Mouse (Mus musculus): ENCODE measurements around the gene Timp3.
A peak's percentile ranks its signal among the peaks of the same experiment; 100 is the strongest.

The Timp3 gene

DNA sequence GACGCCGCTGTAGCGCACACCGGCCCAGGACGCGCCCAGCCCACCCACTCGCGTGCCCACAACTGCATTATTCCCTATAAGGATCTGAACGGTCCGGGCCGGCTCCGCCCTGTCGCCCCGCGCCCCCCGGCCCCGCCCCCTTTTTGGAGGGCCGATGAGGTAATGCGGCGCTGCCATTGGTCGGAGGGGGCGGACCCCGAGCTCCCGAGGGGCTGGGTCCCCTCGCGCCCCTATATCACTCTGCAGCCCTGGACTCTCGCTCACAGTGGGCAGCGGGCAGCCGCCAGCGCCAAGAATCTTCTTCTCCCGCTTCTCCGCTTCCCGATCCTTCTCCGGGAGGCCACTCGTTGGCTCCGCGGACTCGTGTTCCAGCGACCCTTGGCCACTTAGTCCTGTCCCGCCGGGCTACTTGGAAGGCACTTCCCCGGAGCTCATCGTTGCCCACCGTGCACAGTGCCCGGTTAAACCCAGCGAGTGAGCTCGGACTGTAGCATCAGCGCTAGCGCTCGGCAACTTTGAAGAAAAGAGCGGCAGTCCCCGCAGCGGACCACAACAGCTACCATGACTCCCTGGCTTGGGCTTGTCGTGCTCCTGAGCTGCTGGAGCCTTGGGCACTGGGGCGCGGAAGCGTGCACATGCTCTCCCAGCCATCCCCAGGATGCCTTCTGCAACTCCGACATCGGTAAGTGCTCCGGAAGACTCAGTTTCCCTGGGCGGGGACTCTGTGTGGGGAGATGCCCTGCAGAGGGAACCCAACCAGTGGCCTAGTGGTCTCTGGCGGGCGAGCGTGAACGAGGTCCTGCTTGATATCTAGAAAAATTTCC, at the start of gene Timp3:
Gene Timp3 (plus strand): TSS at position 80 of the 824 bp plus-strand sequence.
- DNase-seq (ENCODE audit: inconsistent ontology term) = peak; percentile 96

DNA sequence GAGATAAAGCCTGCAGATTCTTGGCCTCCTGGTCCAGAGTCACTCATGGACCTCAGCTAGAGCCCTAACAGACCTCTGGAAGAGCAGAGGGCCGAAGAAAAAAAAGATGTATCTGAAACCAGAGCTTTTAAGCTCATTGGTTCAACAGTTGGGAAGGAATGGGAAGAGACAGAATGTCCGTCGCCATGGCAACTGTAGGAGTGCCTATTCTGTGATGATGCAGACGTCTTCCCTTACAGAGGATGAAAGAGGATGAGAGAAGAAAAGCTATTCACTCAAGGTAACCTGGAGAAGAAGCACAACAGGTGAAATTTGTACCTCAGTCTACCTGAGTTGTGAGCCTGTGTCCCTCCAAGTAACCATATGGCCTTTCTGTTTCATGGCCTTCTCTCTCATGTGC, 44.0 kb upstream of the Timp3 start:
- no peak for DNase-seq (ENCODE audit: inconsistent ontology term)

DNA sequence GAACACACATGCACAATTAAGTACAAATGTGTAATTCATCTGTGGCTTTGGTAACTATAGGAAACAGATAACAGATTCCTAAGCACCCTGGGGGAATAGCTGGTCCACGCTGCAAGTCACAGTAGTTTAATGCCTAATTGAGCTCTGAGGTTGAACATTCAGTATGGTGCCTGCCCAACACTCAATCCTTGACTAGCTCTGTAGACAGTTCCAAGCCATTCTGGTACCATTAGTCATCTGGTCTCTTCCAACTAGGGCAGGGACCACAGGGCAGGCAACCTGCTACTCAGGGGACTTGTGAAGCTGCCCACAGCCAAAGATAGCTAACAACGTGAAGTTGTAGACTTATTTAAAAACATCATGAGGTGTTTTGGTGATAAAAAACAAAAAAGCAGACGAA, 43.1 kb upstream of the Timp3 start:
- peak; percentile 41 for DNase-seq (ENCODE audit: inconsistent ontology term)

DNA sequence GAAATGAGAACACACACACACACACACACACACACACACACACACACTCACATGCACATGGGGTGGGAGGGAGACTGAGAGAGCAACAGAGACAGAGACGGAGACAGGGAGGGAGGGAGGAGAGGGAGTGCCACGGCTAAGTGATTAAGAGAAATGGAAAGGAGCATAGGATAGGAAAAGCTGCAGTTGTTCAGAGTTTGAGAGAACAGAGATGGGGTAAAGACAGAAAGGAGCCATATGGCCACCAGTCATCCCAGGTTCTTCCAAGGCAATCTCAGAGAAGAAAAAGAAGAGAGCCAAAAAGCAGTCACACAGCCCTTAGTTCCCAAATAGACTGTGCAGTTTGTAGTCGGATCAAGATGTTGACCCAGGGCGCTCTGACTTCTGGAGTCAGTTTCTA, 42.1 kb upstream of the Timp3 start:
- no peak for DNase-seq (ENCODE audit: inconsistent ontology term)

DNA sequence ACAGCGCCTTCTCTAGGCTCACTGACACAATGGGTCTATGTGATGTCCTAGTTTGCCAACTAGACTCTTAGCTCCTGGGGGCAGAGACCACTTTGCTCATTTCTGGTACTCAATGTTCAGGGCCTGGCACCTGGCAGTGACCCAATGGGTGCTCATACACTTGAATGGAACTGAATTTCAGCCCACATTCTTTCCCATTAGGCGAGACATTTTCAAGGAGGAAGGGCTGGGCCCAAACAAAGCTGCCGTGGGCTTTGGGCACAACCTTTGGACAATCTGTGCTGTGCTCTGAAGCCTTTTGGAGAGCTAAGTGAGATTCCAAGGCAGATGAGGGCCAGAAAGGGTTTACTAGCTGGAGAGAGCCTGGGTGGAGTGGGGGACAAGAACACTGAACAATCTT, 41.2 kb upstream of the Timp3 start:
- no peak for DNase-seq (ENCODE audit: inconsistent ontology term)

DNA sequence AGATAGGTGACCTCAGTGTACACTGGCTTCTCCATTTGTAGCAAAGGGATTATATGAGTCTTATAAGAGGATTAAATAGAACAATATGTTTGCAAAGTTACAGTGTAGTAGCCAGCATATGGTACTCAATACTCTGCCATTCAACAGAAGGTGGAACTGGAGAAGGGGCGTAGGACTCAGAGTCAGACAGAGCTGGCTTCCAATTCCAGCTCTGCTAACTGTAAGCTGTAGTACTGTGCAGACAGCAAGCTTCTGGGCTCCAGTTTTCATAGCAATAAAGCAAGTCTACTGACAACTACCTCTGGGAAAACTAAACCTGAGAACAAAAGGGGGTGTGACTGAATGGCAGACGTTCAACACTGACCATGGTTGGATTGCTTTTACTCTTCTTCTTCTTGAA, 38.4 kb upstream of the Timp3 start:
- no peak for DNase-seq (ENCODE audit: inconsistent ontology term)

DNA sequence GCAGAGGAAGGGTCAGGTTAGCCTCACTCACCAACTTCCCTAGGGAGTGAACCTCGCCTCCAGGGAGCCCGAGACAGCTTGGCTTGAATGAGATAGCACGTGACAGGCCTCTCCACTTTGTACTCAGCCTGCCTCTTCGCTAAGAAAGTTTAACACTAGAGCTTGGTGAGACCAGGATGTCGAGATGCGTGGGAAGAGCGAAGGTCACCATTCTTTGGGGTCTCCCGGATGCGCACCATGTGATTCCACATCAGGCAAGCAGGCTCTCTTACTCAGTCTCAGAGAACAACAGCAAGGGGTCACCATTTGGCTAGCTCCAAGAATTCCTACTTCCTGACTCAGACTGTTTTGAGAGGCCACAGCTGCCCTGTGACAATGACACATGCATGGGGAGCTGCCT, 35.6 kb upstream of the Timp3 start:
- peak; percentile 74 for DNase-seq (ENCODE audit: inconsistent ontology term)

DNA sequence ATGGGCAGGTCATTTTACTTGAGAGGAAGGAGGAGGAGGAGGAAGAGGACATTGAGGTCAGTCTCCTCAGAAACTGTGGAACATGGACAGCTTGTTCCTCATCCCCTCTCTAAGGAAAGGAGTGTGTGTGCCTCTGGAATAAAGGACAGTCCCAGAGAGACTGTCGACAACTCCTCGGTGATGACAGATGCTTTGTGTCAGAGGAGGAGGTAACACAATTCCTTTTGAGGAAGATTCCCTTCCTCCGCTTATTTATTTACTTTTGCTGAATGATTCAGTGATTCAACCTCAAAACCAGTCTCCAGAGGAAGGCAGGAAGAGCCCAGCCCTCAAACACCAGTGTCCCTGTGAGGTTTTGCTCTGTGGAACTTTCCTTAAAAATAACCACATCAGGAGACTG, 29.9 kb upstream of the Timp3 start:
- no peak for DNase-seq (ENCODE audit: inconsistent ontology term)

DNA sequence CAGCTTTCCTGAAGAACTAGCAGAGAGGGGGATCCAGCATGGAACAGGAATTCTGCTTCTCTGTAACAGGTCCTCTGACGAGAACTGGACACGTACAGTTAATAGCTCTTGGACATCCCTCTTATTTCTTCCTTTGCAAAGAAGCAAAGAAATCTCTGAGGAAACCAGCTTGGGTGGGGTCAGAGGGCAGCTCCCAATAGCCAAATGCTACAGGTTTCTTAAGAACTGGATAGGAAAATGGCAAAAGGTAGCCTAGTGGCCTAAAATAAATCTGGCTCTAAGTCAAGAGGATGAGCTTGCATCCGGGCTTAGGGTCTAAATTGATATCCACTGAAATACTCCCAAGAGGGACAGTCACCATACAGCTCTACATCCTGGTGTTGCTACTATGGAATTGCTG, 27.3 kb upstream of the Timp3 start:
- no peak for DNase-seq (ENCODE audit: inconsistent ontology term)

DNA sequence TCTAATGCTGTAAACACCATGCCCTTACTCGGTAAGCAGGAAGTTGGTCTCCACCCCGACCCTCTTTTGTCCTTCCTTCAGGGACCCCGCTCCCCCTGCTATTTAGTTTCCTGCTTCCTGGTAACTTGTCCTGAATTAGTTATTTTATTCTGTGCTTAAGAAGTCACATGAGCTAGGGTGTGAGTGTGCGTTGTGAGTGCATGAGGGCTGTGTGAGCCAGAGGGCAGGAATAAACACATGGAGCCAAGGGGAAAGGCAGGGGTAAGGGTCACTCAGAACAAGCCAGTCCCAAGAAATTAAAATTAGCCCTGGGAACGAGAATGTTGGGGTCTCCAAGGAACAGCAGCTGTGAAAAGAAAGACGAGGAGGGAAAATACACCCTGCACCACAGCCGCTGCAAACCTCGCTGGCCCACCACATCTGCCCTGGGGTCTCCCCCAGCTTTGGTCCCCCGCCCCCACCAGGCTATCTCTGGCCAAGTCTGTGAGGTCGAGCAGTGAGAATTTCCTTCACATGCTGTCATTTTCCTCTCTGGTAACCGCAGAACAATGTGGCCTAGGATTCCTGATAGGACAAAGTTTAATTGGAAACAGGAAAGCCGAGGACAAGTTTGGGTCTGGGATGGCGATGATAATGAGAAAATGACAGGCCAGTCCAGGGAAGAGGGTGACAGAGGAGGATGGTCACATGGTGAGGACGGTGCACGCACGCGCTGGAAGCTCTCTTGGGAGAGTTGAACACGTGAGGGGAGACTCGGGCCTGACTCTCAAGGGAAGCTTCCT, 26.6 kb upstream of the Timp3 start:
- DNase-seq (ENCODE audit: inconsistent ontology term) = peak; percentile 38

DNA sequence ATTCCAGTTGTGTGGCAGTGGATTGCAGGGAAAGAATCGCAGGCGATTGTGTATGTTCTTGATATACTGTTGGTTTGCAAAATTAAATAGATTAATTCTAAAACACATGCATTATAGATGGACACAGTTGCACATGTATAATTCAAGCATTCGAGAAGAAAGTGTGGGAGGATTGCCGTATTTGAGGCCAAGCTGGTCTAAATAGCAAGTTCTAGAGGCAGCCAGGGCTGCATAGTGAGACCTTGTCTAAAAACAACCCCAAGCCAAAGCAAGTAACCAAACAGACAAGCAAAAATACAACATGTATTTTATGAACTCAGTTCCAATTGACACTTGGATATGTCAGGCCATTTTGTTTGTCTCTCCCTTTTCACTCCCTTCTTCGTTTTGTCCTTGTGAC, 24.6 kb upstream of the Timp3 start:
- DNase-seq (ENCODE audit: inconsistent ontology term) = no peak

DNA sequence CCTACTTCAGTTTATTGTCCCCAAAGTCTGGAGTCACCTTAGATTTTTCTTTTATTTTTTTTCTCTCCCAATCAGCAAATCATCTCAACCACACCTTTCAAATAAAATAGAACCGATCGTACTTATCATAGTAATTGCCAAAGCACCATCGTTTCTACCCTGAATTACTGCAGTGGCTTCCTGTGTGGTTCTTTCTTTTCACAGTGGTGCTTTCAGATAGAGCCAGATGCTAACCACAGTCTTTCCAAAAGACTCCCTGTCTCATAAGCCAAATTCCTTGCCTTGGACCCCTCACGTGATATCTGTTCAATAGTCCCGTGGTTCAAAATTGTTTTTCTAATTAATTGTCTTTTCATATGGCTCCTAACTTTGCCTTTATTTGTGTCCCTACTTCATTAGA, 22.8 kb upstream of the Timp3 start:
- DNase-seq (ENCODE audit: inconsistent ontology term) = no peak

DNA sequence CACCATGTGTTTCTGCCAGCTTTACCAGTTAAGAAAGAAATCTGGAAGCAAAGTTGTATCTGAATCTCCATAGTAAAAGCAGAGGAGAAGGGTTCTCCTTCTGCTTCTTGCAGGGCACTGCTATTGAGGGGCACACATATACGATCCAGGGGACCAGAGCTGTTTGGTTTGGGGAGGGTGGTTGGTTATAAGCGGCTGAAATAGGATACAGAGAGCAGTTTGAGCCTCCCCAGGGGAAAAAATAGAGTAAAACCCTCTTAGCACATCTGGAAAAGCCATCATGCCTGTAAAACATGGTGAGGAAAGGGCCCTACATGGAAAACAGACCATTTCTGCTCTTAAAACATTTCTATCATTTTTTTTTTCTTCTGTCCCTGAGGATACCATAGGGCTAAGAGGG, 21.7 kb upstream of the Timp3 start:
- DNase-seq (ENCODE audit: inconsistent ontology term) = no peak

DNA sequence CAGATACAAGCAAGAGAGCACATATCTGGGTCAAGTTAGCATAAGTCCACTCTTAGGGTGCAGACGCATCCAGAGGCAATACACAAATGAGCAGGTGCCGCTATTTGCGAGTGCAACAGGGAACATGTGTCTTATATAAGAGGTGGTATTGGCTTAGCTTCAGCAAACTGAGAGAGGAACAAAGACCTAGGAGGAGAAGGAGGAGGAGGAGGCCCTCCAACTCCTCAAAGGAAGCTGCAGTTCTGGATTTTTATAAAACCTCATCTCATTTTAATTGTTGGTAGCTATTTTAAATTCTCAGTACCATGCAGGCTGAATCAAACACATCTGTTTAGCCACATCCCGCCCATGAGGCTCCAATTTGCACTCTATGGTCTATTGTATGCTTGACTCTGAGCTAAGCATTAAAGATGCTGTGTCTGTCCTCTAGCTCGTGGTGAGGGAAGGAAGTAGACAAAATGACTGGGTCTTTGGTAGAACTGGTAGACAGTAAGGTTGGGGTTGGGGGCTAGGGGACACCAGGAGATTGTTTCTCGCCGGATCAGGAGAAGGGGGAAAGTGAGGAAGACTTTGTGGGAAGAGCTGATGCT, 20.5 kb upstream of the Timp3 start:
- DNase-seq (ENCODE audit: inconsistent ontology term) = no peak

DNA sequence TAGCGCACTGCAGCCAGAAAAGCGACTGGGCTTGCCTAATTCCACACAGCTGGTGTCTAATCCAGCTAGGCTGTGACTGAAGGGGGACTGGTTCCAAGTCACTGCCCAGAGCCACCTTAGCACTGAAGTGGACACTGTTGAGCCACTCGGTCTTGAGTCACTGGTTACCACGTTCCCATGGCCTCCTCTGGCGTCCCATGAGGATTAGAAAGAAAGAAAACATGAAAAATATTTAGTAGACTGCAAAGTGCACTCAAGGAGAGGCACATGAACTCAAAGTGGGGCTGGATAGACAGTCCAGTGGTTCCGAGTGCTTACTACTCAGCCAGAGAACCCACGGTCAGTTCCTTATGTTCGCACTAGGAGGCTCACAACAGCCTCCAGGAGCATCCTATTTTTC, 18.9 kb upstream of the Timp3 start:
- DNase-seq (ENCODE audit: inconsistent ontology term) = no peak

DNA sequence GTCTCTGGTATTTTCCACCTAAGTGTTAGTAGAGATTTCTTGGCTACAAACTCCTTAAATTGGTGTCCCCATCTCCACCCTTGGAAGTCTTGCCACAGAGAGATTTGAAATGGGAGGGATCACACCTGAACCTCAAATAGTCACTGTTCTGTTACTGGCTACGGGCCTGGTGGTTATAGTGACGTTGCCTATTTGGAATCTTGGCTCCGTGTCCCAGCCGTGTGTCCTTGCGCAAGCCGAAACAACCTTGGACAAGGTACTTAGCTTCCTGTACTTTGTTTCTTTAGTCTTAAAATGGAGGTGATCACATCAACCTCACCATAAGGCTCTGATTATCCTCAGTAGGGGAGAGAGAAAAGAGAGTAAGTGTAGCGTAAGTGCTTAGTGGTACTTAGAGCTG, 13.7 kb upstream of the Timp3 start:
- no peak for DNase-seq (ENCODE audit: inconsistent ontology term)

DNA sequence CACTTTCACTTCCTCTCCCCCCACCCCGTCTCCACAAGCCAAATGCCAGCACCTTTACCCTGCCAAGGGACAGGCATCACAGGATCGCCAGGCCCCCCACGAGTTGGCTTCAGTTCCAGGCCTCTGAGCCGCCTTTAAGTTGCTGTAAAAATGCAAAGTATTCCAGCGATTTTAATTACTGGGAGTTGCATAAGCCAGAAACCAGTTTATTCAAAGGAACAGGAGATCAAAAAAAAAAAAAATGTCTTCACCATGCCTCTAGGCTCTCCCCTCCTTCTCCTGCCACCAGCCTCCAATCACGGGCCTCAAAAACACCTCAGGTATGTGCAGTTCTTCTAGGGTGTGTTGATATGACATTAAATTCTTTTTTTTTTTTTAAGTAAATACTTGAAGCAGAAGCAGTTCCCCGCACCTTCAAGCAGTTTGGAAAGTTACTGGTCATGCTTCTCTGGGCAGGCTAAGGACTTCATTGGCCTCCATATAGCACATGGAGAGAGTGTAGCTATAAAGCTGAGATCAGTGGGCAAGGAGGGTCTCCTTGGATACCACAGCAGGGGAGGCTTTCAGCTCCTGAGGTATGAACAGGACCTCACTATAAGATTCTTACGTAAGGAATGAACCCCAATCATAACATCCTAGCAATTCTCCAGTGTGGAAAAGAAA, 9.9 kb upstream of the Timp3 start:
- DNase-seq (ENCODE audit: inconsistent ontology term) = peak; percentile 92

DNA sequence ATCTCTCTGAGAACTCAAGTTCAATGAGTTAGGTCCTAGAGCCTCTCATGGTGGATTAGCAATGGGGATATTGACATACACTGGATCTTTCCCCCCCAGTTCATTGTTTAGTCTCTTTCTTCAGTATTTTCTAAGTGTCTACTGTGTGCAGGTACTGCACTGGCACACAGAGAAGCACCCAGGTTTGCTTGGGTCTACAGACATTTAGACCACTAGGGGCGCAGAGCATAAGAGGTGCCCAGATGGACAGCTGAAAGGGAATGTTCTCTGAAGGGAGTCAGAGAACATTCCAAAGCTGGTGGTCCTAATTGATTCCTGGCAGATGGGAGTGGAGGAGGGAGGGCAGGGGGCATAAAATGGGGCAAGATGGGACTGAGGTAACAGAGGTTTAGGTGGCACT, 6.3 kb upstream of the Timp3 start:
- DNase-seq (ENCODE audit: inconsistent ontology term) = no peak

DNA sequence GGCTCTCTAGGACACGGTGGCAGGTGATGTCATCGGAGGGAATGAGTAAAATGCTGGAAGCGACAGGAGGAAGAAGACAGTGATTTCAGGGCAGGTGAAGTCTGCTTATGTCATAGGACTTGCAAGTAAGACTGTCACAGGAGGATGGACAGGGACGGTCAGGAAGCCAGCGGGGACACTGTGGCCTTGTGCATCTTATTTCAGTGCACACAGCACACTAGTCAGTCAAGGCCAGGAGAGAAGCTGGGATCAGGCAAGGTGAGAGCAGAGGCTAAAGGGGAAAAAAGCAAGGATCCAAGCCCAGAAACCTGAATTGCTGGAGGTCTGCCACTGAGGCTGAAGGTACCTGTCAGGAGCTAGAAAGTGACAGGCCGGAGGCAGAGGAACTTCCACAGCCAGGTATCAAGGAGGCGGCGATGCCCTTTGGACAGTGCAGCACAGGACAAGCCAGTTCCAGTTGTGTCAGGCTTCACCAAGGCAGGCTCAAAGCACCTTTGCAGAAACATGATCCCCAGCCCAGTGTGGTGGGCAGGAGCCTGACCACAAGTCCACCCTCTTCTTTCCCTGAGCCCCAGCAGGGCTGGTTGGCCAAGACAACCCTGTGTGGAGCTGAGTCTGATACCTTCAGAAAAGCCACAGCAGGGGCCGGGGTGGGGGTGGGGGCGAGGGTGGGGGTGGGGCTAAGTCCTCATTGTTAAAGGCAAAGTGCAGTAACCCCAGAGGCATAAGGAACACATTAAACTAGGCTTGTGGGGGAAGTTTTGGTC, 5.4 kb upstream of the Timp3 start:
- no peak for DNase-seq (ENCODE audit: inconsistent ontology term)

DNA sequence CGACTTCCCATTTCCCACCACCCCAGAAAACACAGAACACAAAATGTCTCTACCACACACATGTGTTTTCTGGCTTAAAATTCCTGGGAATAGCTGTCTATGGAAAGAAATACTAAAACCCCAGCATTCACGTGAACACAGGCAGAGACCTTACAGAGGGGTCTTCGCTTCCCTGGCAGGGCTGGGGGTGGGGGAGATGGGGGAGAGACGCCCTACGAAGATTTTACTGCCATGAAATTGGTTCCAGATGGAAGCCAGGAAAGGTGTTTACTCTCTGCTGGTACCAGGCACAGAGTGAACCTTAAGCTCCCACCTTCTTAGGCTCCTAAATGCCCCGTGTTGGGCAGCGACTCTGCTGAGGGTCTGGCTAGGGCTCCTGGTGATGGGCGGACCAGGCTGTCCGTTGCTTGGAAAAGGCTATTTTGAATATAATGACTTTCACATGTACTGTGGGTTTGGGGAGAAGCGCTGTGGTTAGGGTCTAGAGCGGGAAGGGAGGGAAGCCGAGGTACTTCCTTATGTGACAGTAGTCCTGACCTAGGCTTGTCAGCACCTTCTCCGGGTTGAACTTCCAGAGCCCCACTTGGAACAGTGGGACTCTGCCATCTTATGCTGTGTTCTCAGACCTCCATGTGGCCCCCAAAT, 4.6 kb upstream of the Timp3 start:
- DNase-seq (ENCODE audit: inconsistent ontology term) = no peak

DNA sequence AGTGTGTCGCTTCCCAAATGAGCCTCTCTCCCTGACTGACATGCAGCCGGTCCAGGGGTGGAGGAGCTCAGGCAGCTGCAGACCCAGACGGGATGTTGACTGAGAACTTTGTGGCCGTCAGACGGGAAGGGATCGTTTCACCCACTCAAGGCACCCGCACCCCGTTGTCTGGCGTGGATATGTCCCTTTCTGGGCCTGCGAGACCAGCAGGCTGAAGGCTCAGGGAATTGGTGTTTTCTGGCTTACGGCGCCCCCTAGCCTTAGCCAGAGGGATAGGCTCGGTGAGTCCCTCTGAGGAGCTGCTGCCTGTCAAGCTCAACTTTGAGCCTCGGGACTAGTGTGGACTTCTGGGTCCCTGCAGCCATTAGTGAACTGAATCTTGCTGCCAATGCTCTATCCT, 4.1 kb upstream of the Timp3 start:
- peak; percentile 61 for DNase-seq (ENCODE audit: inconsistent ontology term)
